Mouse (Mus musculus) cerebellum, adult 2 months (tissue): ENCODE measurements at regions not wholly inside any gene's neighbourhood (a gene's known extent, or its start where the extent isn't known, plus 50 kb on each side); places are given as distances from the start of the nearest gene placed in this dataset.

Source experiments
- CTCF ChIP-seq: fragments of 200-500 bp; IDR thresholded peaks from 2 replicates; pipeline ENCODE4 v1.5.1; 2011; ENCODE audit warnings: low read depth, mild to moderate bottlenecking, control low read depth, low read length, moderate library complexity, borderline replicate concordance; ENCODE audit not compliant: insufficient read depth
- POLR2A ChIP-seq: fragments of 200-500 bp; IDR thresholded peaks from 2 replicates; pipeline ENCODE4 v1.6.1; 2011; ENCODE audit warnings: low read length, control low read depth, borderline replicate concordance; ENCODE audit not compliant: insufficient read depth

GRCm38 (mm10) chr15:51291183-51291582 is 2593.5 kb upstream of the Gm7489 start:
- TF ChIP-seq POLR2A, result no peak
- TF ChIP-seq CTCF, result no peak
